Mouse (Mus musculus): ENCODE measurements at regions not wholly inside any gene's neighbourhood (a gene's known extent, or its start where the extent isn't known, plus 50 kb on each side); places are given as distances from the start of the nearest gene placed in this dataset.

GRCm38 (mm10) chr16:31366033-31366432 is 51.4 kb upstream of the Apod start (continued):
- TF ChIP-seq POLR2A (IDR thresholded peaks at IDR 0.05; ENCODE audit: control insufficient read depth in 1 of 2, insufficient read depth in 1 of 2, low read depth in 1 of 2, low read length in 2 of 2, poor library complexity in 1 of 2) = no peak

- Histone ChIP-seq H3K79me2 (ENCODE audit: control insufficient read depth, insufficient read depth, low read length, poor library complexity) (no peaks in the 10 kb centered on the region), H3K9ac (ENCODE audit: control insufficient read depth, low read depth, low read length, poor library complexity, severe bottlenecking) (peak overlapping the region; percentile 42), H3K27me3 (ENCODE audit: control insufficient read depth in 1 of 2, insufficient read depth in 2 of 2, low read length in 2 of 2) (no peaks in the 10 kb centered on the region), H3K36me3 (ENCODE audit: control insufficient read depth in 1 of 2, insufficient read depth in 2 of 2, low read length in 2 of 2) (peaks cover 0 to 32% of the 10 kb centered on the region in 2 experiments; a peak in 2 of 4 replicates), H3K4me1 (ENCODE audit: control insufficient read depth in 1 of 2, insufficient read depth in 2 of 2, low read length in 2 of 2) (peaks cover 25 to 41% of the 10 kb centered on the region in 2 experiments), H3K4me3 (ENCODE audit: control insufficient read depth in 1 of 2, insufficient read depth in 1 of 2, low read depth in 2 of 2, low read length in 2 of 2) (peak overlapping the region; percentile 21 to 28; a peak in 3 of 4 replicates), H3K27ac (ENCODE audit: control insufficient read depth, low read depth, low read length) (peak overlapping the region; percentile 57), H3K9me3 (replicated peaks; ENCODE audit: insufficient read depth, low read length) (no peaks in the 10 kb centered on the region)
- TF ChIP-seq MAX (IDR thresholded peaks at IDR 0.05; ENCODE audit: low read length) = peak; percentile 58; the same call in 1 of the 2 replicates
- no peak for TF ChIP-seq RCOR1 (IDR thresholded peaks at IDR 0.05; ENCODE audit: low read depth, low read length)
- TF ChIP-seq E2F4 (IDR thresholded peaks at IDR 0.05; ENCODE audit: borderline replicate concordance, low read depth, low read length) = no peak
- TF ChIP-seq HCFC1 (IDR thresholded peaks at IDR 0.05; ENCODE audit: low read depth, low read length) = 0 out of 2 replicates have a peak, but pooled peaks have one; percentile 20
- TF ChIP-seq POLR2AphosphoS5 (IDR thresholded peaks at IDR 0.05; ENCODE audit: borderline replicate concordance, low read depth, low read length) = no peak
- no peak for TF ChIP-seq ZMIZ1 (IDR thresholded peaks at IDR 0.05; ENCODE audit: low read depth, low read length)
- TF ChIP-seq NRF1 (IDR thresholded peaks at IDR 0.05; ENCODE audit: insufficient read depth, low read depth, low read length, poor library complexity, severe bottlenecking) = no peak
- TF ChIP-seq ETS1 (IDR thresholded peaks at IDR 0.05; ENCODE audit: low read depth, low read length) = no peak
- TF ChIP-seq GABPA (IDR thresholded peaks at IDR 0.05; ENCODE audit: low read depth, low read length) = no peak
- 0 out of 2 replicates have a peak, but pooled peaks have one; percentile 35 for TF ChIP-seq NELFE (IDR thresholded peaks at IDR 0.05; ENCODE audit: low read depth, low read length)
- peak; percentile 75 for TF ChIP-seq MXI1 (IDR thresholded peaks at IDR 0.05; ENCODE audit: low read depth, low read length)
- no peak for TF ChIP-seq MEF2A (IDR thresholded peaks at IDR 0.05; ENCODE audit: extremely low read depth, insufficient replicate concordance, low read depth, low read length, poor library complexity, severe bottlenecking)
- TF ChIP-seq CHD1 (IDR thresholded peaks at IDR 0.05; ENCODE audit: low read depth, low read length) = no peak
- TF ChIP-seq BHLHE40 (IDR thresholded peaks at IDR 0.05; ENCODE audit: borderline replicate concordance, low read depth, low read length) = no peak
- no peak for TF ChIP-seq CTCF (IDR thresholded peaks at IDR 0.05 in 2 of 3, conservative IDR thresholded peaks at IDR 0.05 in 1 of 3; ENCODE audit: control insufficient read depth in 1 of 3, insufficient read depth in 1 of 3, low read depth in 2 of 3, low read length in 3 of 3, poor library complexity in 1 of 3, severe bottlenecking in 1 of 3)
- TF ChIP-seq SMC3 (IDR thresholded peaks at IDR 0.05; ENCODE audit: low read depth, low read length) = no peak
- no peak for TF ChIP-seq MYB (IDR thresholded peaks at IDR 0.05; ENCODE audit: low read depth, low read length)
- TF ChIP-seq POLR2A (IDR thresholded peaks at IDR 0.05; ENCODE audit: control insufficient read depth in 1 of 2, insufficient read depth in 1 of 2, low read depth in 1 of 2, low read length in 2 of 2, poor library complexity in 1 of 2) = no peak
- no peak for TF ChIP-seq TAL1 (IDR thresholded peaks at IDR 0.05; ENCODE audit: low read length)
- no peak for TF ChIP-seq MAZ (IDR thresholded peaks at IDR 0.05; ENCODE audit: low read depth, low read length)
- 0 out of 2 replicates have a peak, but pooled peaks have one; percentile 4 for TF ChIP-seq MAFK (IDR thresholded peaks at IDR 0.05; ENCODE audit: borderline replicate concordance, low read depth, low read length)
- TF ChIP-seq ZNF384 (IDR thresholded peaks at IDR 0.05; ENCODE audit: low read depth, low read length) = no peak
- no peak for TF ChIP-seq CHD2 (IDR thresholded peaks at IDR 0.05; ENCODE audit: low read length)
- TF ChIP-seq MYC (IDR thresholded peaks at IDR 0.05; ENCODE audit: low read depth, low read length) = peak; percentile 26; the same call in 1 of the 2 replicates
- TF ChIP-seq SIN3A (IDR thresholded peaks at IDR 0.05; ENCODE audit: low read length) = peak; percentile 53; the same call in 1 of the 2 replicates
- peak; percentile 50 for DNase-seq (ENCODE audit: low read depth, low spot score)
Measured at GRCm38 (mm10) chr16:31364475-31364874, 49.9 kb upstream of the Apod start.

Data from MEL (cell line).